Mouse (Mus musculus): Measurements from ENCODE around the gene Vopp1.

DNA sequence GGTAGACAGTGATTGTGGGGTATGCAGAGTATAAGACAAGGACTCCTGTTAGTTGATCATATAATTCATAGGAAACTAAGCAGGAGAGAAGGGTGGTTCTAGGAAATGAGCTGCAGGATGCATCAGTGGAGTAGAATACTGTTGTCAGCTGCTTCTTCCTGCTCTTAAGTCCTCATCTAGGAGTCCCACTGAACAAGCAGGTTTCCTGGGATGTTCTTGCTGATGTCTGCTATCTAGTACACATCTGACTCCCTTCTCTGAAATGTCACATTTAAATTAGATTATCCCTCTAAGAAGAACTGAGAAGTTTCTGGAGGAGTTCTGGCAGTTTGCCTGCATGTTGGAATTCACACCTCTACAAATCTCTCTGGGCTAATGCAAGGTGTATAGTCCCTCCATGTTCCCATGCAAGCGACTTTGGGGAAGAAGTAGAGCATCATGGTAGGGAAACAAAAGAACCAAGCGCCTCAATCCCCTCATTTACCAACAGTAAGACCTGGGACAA is 10.5 kb downstream of the Vopp1 start:
- TF ChIP-seq FOSL1 (IDR thresholded peaks at IDR 0.05; ENCODE audit: insufficient read depth, low read length, poor library complexity, severe bottlenecking) (no peak), CTCF (IDR thresholded peaks at IDR 0.05; ENCODE audit: control insufficient read depth, insufficient read depth, insufficient read length) (no peak), MAX (IDR thresholded peaks at IDR 0.05) (no peak), MYOG (IDR thresholded peaks at IDR 0.05; ENCODE audit: control insufficient read depth, extremely low read depth, insufficient read length) (no peak), USF1 (IDR thresholded peaks at IDR 0.05; ENCODE audit: low read depth) (no peak)

Data from C2C12 (cell line).